Mouse (Mus musculus) kidney, adult 11 months (tissue): Measurements from ENCODE around the gene Ptar1.

Source experiments
- DNase-seq: peaks from one replicate; pipeline ENCODE4 v3.0.0; 2022

Ptar1 gene

GRCm38 (mm10) chr19:23758554-23759321 is 71.5 kb downstream of the Ptar1 start, which contains the start of gene Apba1:
Gene Apba1 (plus strand): TSS chr19:23758887.
- no peak for DNase-seq

GRCm38 (mm10) chr19:23759322-23759945 is 72.2 kb downstream of the Ptar1 start:
- no peak for DNase-seq

GRCm38 (mm10) chr19:23763371-23763770 is 76.1 kb downstream of the Ptar1 start:
- no peak for DNase-seq

DNA sequence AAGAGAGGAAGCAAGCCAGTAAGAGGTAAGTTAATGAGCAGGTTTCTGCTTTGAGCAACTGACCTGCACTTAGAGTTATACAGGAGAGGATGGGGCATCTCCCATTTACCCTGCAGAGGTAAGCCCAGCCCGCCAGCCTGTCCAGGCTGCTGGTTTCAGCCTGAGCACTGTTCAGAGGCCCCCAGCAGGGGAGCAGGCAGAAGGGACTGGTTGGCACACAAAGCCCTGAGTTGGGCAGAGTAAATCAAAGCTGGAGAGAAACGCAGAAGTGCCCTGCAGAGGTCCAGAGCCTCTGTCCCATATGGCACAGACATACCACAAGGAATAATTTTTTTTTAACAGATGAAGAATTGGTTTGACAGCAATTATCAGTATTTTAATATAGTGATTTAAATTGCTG is 76.8 kb downstream of the Ptar1 start:
- DNase-seq = no peak

GRCm38 (mm10) chr19:23768864-23769263 is 81.6 kb downstream of the Ptar1 start:
- DNase-seq = no peak

- no peak for DNase-seq
Observed at GRCm38 (mm10) chr19:23770494-23771423, 83.5 kb downstream of the Ptar1 start.

DNA sequence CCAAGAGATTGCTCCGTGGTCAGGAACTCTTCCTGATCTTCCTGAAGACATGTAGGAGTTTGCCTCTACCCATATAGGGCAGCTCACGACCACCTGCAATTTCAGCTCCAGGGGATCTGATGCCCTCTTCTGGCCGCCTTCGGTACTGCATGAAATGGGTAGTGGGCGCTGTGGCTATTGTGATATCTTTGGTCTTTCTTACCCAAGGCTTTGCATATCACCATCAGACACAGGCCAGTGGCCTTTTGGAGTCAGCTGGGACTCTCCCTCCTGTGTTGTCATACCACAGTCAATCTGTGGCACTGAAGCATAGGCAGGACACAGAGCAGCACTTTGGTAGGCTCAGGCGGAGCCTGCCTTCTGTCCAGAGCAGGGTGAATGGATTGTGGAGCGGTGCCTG is 84.7 kb downstream of the Ptar1 start:
- DNase-seq = no peak

GRCm38 (mm10) chr19:23775356-23775755 is 88.1 kb downstream of the Ptar1 start:
- DNase-seq = no peak

- DNase-seq = no peak
Observed at GRCm38 (mm10) chr19:23779130-23779529, 91.9 kb downstream of the Ptar1 start.

DNA sequence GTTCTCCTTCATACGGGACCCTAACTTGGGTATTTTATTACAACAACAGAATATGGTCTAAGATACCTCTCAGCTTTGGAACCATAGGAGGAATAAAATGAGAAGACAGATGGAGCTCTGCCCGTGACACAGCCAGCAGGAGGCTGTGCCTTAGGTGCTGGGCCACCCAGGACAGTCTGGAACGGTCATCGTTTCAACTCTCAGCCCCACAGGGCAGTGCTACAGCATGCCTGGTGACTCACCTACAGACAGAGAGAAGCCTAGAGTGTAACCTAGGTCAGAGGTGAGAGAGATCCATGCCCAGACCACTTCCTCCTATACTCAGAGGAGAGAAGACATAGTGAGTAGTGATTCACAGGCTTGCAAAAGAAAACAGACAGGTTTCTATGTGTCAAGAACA is 92.9 kb downstream of the Ptar1 start:
- DNase-seq = no peak
